Mouse (Mus musculus) spleen, postnatal 10 days (tissue): ENCODE measurements around the gene Adipoq.

Experiments used
- DNase-seq, 2 experiments: peaks; one replicate each; pipeline ENCODE4 v3.0.0; 2021 to 2022; ENCODE audit warnings: low spot score in 2 of 2

Adipoq gene

DNA sequence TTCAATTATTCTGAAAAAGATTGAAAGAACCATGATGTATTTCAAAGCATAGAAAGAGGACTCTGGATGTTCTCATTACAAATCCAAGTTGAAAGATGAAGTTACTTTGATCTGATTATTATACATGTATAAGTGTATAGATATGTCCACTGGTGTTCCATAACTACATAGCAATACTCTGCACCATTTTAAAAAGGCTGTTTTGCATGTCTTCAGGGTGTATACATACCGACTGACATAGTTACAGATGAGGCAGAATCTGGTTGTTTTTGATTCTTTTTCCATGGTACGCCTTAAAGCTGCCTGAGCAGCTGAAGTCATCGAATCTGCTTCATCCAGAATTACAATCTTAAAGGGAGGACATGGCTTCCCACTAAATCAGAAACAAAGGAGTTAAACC is 30.9 kb upstream of the Adipoq start:
- no peak for DNase-seq

GRCm38 (mm10) chr16:23117173-23117572 is 29.2 kb upstream of the Adipoq start:
- DNase-seq = no peak

DNA sequence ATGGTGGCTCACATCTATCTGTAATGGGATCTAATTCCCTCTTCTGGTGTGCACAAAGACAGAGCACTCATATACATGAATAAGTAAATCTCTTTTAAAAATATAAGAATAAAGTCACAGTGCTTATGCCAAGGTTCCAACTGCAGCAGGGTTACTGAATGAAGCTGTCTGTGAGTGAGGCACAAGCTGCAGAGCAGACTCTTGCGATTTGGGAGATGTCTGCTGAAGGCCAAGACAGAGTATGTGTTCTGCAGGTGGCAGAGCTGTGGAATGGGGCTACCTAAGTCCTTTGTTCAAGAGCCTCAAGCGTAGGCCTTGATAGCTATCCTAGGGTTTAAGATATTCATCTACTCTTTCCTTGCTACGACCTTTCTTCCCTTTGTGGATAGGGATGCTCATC is 23.9 kb upstream of the Adipoq start:
- DNase-seq = no peak

- no peak for DNase-seq
Measured at GRCm38 (mm10) chr16:23123104-23123503, 23.2 kb upstream of the Adipoq start.

GRCm38 (mm10) chr16:23124398-23124797 is 21.9 kb upstream of the Adipoq start:
- DNase-seq = no peak

GRCm38 (mm10) chr16:23127311-23127672 is 19.0 kb upstream of the Adipoq start:
- no peak for DNase-seq

DNA sequence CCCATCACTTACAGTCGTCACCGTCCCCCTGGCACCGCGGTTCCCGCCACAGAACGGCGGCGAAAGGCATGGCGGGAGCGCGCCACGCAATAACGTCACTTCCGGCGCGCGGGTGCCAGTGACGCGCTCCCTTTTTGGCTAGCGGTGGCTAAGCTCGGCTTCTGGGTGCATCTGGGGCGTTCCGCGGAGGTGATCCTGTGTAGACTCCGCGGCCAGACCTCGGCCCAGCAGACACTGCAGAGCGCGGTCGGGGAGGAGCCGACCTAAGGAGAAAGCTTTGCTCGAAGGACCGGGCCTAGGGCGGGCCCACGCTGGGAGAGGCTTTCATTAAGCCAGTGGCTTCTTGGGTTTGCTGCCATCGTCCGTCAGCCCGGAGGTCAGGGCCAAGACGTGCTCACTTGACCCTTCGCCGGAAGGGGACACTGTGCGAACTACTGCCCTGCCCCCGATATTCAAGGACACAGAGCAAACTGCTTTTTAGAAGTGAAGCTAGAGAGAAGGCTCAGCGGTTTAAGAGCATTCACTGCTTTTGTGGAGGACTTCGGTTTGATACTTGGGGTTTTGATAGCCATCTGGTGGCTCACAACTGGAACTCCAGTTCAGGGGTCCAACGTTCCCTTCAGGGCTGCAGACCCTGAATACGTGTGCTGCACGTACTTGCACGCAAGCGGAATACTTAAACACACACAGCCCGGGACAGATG is 18.5 kb upstream of the Adipoq start, which contains the start of gene Rfc4:
Rfc4 (minus strand) TSS at position 65 of the 703 bp plus-strand sequence.
- peak; percentile 88 to 94 for DNase-seq

DNA sequence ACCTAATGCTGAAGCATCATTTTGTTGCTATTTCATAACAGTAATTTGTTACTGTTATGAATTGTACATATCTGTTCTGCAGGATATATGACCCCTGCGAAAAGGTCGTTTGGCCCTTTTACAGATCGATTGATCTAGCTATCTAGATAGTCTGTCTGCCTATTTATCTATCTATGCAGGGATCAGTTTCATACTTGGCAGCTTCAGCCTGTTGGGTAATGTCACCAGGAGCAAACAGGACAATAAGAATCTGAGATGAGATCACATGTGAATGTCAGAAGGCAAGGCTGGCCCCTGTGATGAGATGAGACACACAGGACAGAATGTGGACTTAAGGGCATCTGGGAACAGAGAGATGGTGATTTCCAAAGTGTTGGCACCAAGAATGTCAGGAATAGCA is 16.0 kb upstream of the Adipoq start:
- no peak for DNase-seq

GRCm38 (mm10) chr16:23132336-23132735 is 14.0 kb upstream of the Adipoq start:
- DNase-seq = no peak

- DNase-seq = no peak
Measured at GRCm38 (mm10) chr16:23135421-23136149, 10.8 kb upstream of the Adipoq start.

DNA sequence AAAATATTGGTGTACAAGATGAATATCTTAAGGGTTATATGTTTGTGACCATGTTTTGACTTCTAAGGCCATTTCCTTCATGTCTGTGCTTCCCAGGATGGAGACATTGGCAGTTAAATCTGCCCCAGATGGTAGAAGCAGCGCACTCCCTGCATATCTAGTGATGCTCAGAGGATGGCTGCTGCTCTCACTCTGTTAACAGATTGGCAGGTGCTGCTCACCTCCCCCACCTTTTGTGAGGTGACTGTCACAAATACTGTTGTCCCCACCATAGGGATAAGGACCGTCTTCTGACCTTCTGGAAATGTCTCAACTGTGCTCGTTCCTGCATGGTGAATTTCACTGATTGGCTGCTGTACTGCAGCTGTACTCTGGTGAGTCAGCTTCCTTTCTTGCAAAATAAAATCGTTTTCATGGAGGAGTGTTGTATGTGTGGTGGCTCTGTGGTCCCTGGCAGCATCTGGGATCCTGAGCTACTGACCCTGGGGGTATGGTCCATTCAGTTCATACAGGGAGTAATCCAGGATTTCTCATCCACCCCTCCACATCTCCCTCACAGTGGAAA is 9.8 kb upstream of the Adipoq start:
- DNase-seq = no peak

DNA sequence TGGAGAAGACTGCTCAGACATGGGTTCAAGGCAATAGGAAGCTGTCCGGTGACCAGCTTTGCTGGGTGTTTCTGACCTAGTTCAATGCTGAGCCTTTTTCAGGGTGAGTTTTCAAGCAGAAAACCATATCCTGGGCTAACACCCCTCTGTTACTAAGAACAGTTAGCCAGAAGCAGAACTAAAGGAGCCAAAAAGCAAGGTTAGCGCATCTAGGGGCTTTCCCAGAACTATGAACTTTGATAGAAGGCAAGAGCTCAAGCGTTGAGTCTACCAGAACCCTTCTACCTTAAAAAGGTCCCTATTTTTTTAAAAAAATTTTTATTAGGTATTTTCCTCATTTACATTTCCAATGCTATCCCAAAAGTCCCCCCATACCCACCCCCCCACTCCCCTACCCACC is 5.4 kb upstream of the Adipoq start:
- DNase-seq = no peak

DNA sequence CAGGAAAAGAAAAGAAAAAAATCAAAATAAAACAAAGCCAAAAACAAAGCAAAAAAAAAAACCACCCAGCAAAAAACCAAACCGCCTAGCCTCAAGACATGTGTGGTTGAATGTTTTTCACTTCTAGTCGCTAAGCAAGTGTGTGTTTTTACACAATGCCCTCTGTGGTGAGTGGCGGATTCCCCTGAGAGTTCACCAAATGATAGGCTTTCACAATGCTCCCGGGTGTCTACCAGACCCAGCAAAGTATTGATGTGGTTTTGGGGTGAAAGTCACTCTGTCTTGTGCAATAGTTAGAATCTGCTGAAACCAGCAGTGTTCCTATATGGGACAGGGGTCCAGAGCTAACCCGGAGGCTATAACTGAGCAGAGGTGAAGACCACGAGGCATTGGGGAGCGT is 2.0 kb upstream of the Adipoq start:
- peak in 1 of 2 experiments; percentile 43 for DNase-seq

DNA sequence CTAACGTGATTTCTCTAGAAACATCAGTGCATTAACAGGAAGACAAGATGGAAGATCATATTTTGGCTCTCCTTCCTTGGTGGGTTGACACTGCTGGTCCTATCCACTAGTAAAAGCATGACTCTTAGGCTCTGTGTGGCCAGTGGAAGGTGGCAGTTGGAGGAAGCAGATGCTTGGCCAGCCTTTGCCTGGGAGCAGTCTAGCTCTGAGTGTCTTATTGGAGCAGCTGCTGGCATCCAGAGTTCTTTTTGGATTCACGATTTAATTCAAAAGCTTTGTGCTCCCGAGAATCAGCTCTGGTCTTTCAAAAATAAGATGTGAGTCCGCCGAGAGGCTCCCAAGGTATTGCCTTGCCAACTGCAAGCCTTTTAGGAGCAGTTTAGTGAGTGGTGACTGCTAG is 1.1 kb upstream of the Adipoq start:
- no peak for DNase-seq

- DNase-seq = no peak
Measured at GRCm38 (mm10) chr16:23148936-23149335, 2.6 kb downstream of the Adipoq start.

DNA sequence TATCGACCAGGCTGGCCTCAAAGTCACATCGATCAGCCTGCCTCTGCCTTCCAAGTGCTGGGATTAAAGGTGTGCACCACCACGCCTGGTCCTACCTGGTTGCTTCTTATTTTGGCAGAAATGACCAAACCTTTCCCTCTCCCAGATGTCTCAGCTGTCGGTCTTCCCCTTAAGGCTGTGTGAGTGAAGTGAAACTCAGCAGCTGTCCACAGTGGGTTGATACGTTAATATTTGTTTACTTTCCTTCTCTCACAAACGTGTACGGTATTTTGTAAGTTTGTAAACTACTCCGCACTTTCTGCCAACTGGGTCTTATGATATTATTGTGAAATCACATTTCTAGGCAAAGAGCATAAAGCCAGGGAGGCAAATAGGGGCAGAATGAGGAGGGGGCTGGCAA is 3.1 kb downstream of the Adipoq start:
- DNase-seq = no peak

DNA sequence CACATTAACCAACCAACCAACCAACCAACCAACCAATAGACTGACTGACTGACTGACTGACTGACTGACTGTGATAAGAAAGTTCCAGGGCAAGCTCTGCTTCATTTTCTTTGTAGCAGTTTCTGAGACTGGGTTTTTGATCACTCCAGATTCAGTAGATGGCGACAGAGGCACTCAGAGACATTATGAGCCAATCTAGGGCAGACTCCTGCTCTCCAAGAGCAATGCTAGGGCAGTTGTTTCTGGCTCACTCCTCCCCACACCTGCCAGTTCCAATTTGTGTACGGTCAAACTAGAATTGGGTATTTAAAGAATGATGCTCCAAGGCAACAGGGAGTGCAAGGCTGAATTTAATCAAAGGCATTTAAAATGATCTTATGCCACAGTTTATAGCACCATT is 5.1 kb downstream of the Adipoq start:
- no peak for DNase-seq

- DNase-seq = no peak
Measured at GRCm38 (mm10) chr16:23154261-23154660, 7.9 kb downstream of the Adipoq start.

DNA sequence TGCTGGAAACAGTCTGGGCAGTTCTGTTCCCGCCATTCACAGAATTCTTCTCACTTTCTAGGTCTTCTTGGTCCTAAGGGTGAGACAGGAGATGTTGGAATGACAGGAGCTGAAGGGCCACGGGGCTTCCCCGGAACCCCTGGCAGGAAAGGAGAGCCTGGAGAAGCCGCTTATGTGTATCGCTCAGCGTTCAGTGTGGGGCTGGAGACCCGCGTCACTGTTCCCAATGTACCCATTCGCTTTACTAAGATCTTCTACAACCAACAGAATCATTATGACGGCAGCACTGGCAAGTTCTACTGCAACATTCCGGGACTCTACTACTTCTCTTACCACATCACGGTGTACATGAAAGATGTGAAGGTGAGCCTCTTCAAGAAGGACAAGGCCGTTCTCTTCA is 10.7 kb downstream of the Adipoq start:
- no peak for DNase-seq

DNA sequence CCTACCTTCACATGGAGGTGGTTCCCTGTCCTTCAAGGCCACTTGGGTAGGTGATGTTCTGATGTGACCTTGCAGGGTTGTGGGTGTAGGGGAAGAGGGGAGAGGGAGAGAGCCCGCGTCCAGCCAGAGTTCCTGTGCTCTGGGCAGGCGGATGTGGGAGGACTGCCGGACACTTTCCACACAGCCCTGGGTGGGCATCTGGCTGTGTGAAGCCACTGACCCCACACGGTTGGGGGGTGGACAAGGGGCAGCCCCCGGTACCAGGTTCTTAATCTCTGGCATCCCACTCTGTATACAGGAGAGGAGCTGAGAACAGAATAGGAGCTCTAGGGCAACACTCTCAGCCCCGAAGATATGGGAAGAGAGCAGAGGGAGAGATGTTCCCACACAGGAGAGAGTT is 12.0 kb downstream of the Adipoq start:
- DNase-seq = no peak

- DNase-seq = no peak
Measured at GRCm38 (mm10) chr16:23158957-23159356, 12.6 kb downstream of the Adipoq start.

DNA sequence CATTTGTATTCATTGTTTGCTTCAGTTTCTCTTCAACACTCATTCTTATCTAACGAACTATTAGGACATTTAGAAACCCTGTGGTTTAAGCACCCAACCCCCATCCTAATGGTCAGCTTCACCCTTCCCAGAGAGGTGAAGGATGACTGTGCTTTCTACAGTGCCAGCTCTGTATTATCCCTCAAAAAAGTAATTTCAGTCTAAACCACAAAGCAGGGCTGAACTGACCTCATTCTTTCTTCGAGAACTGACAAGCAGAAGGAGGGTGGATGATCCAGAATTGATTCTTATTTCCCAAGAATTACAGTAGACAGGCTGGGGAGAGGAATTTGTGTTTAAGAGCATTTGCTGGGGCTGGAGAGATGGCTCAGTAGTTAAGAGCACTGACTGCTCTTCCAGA is 13.4 kb downstream of the Adipoq start:
- no peak for DNase-seq

- no peak for DNase-seq
Measured at GRCm38 (mm10) chr16:23162116-23162515, 15.8 kb downstream of the Adipoq start.
